15 mouse cellular contexts compared by ENCODE assay signal in genomic region chr4:136757096-136757495, GRCm38 (mm10).
DNase-seq lines count a peak whose midpoint lies in the region; ATAC-seq and TF ChIP-seq lines count a peak whose summit lies in the region.
"Had no signal": no experiment of that assay in that cellular context is flagged by ENCODE, and none has a peak within 500 bp of the region (broad histone marks: within the 10 kb centered on the region; RNA-seq: fewer than 3 reads in every experiment).

No protein-coding gene starts in this region.

- H3K4me1 ChIP-seq in stomach, embryonic 16.5 days (ENCODE audit: control insufficient read depth, insufficient read depth, low read length), result peaks cover 41% of the 10 kb centered on the region
- H3K4me1 ChIP-seq in stomach, postnatal 0 days (replicated peaks; ENCODE audit: control insufficient read depth, insufficient read depth), result peaks cover 5% of the 10 kb centered on the region
- peaks cover 59% of the 10 kb centered on the region for H3K4me1 ChIP-seq in hindbrain, embryonic 11.5 days (replicated peaks; ENCODE audit: control insufficient read depth, insufficient read depth, low read length)
- peaks cover 97% of the 10 kb centered on the region for H3K4me1 ChIP-seq in midbrain, embryonic 13.5 days (replicated peaks)
- H3K4me1 ChIP-seq in kidney, embryonic 14.5 days (ENCODE audit: control insufficient read depth, insufficient read depth, low read length), result peaks cover 44% of the 10 kb centered on the region

- H3K27me3 ChIP-seq in stomach, embryonic 16.5 days (ENCODE audit: control insufficient read depth, insufficient read depth, low read length), result no peaks in the 10 kb centered on the region
- no peaks in the 10 kb centered on the region for H3K27me3 ChIP-seq in stomach, postnatal 0 days (ENCODE audit: control insufficient read depth, insufficient read depth, low read length)
- H3K27me3 ChIP-seq in hindbrain, embryonic 11.5 days (ENCODE audit: control insufficient read depth, insufficient read depth, low read length), result no peaks in the 10 kb centered on the region
- no peaks in the 10 kb centered on the region for H3K27me3 ChIP-seq in midbrain, embryonic 13.5 days
- H3K27me3 ChIP-seq in kidney, embryonic 14.5 days (ENCODE audit: control insufficient read depth, insufficient read depth, low read length), result no peaks in the 10 kb centered on the region

- 75% methylated on average over 4 of the region's 4 CpGs for WGBS in stomach, embryonic 16.5 days
- 87% methylated on average over 4 of the region's 4 CpGs for WGBS in stomach, postnatal 0 days
- WGBS in hindbrain, embryonic 11.5 days, result 18% methylated on average over 4 of the region's 4 CpGs
- WGBS in midbrain, embryonic 13.5 days, result 9% methylated on average over 4 of the region's 4 CpGs
- WGBS in kidney, embryonic 14.5 days, result 66% methylated on average over 4 of the region's 4 CpGs

- peak overlapping the region; percentile 12; the same call in 1 of the 2 replicates for H3K9ac ChIP-seq in stomach, embryonic 16.5 days (ENCODE audit: low read length)
- no peak overlapping the region for H3K9ac ChIP-seq in stomach, postnatal 0 days (ENCODE audit: low read length)
- peak overlapping the region; percentile 48 for H3K9ac ChIP-seq in hindbrain, embryonic 11.5 days (ENCODE audit: low read depth, low read length)
- peak overlapping the region; percentile 55 for H3K9ac ChIP-seq in midbrain, embryonic 13.5 days (replicated peaks)
- H3K9ac ChIP-seq in kidney, embryonic 14.5 days (ENCODE audit: low read depth, low read length), result no peak overlapping the region
- H3K9ac ChIP-seq: limb, embryonic 12.5 days had no signal

- no peak for ATAC-seq in stomach, embryonic 16.5 days (ENCODE audit: insufficient read depth, low FRiP score)
- no peak for ATAC-seq in stomach, postnatal 0 days (ENCODE audit: low FRiP score, low TSS enrichment)
- ATAC-seq in hindbrain, embryonic 11.5 days (ENCODE audit: low FRiP score), result peak; percentile 23; the same call in 1 of the 2 replicates
- peak; percentile 12 for ATAC-seq in midbrain, embryonic 13.5 days
- no peak for ATAC-seq in kidney, embryonic 14.5 days (ENCODE audit: low FRiP score, low TSS enrichment)
- ATAC-seq: CD4-positive, CD25-positive, alpha-beta regulatory T cell, adult 4 months had no signal

- H3K27ac ChIP-seq in stomach, embryonic 16.5 days (ENCODE audit: low read length), result no peak overlapping the region
- H3K27ac ChIP-seq in stomach, postnatal 0 days (replicated peaks), result no peak overlapping the region
- H3K27ac ChIP-seq in hindbrain, embryonic 11.5 days (ENCODE audit: low read depth, low read length), result peak overlapping the region; percentile 98
- H3K27ac ChIP-seq in midbrain, embryonic 13.5 days, result peak overlapping the region; percentile 100
- no peak overlapping the region for H3K27ac ChIP-seq in kidney, embryonic 14.5 days (ENCODE audit: low read depth, low read length)
- H3K27ac ChIP-seq: limb, embryonic 12.5 days had no signal

- no peak for DNase-seq in stomach, postnatal 0 days (ENCODE audit: low spot score)
- peak; percentile 77 for DNase-seq in hindbrain, embryonic 11.5 days (ENCODE audit: low spot score)
- DNase-seq in adrenal gland, postnatal 10 days, result no peak
- DNase-seq in spleen, postnatal 10 days (ENCODE audit: low spot score in 2 of 2), result no peak
- no peak for DNase-seq in lung, postnatal 25 days (ENCODE audit: low spot score)
- DNase-seq: cerebellum, postnatal 10 days; heart, adult 18-20 months; kidney, adult 8-10 months; lung, adult 18-20 months had no signal

- no peak overlapping the region for H3K4me3 ChIP-seq in stomach, embryonic 16.5 days (replicated peaks; ENCODE audit: low read length)
- no peak overlapping the region for H3K4me3 ChIP-seq in stomach, postnatal 0 days (ENCODE audit: low read depth, low read length)
- no peak overlapping the region for H3K4me3 ChIP-seq in hindbrain, embryonic 11.5 days (ENCODE audit: low read depth, low read length)
- H3K4me3 ChIP-seq in midbrain, embryonic 13.5 days (replicated peaks), result no peak overlapping the region
- no peak overlapping the region for H3K4me3 ChIP-seq in kidney, embryonic 14.5 days (ENCODE audit: low read length)
- H3K4me3 ChIP-seq: limb, embryonic 12.5 days; megakaryocyte, embryonic 14.5 days had no signal

- no peak for TF ChIP-seq CTCF in stomach, postnatal 0 days (IDR thresholded peaks at IDR 0.05; ENCODE audit: low read depth)

- no peaks in the 10 kb centered on the region for H3K9me3 ChIP-seq in stomach, embryonic 16.5 days (replicated peaks; ENCODE audit: control insufficient read depth, low read length)
- H3K9me3 ChIP-seq in stomach, postnatal 0 days (ENCODE audit: control insufficient read depth, low read length), result no peaks in the 10 kb centered on the region
- H3K9me3 ChIP-seq in hindbrain, embryonic 11.5 days (ENCODE audit: control insufficient read depth, low read length), result no peaks in the 10 kb centered on the region
- no peaks in the 10 kb centered on the region for H3K9me3 ChIP-seq in midbrain, embryonic 13.5 days
- no peaks in the 10 kb centered on the region for H3K9me3 ChIP-seq in kidney, embryonic 14.5 days (ENCODE audit: control insufficient read depth, low read length)
- H3K9me3 ChIP-seq: limb, embryonic 12.5 days had no signal

- no peak for TF ChIP-seq EP300 in stomach, postnatal 0 days (optimal IDR thresholded peaks at IDR 0.05)

- H3K36me3 ChIP-seq in stomach, embryonic 16.5 days (ENCODE audit: control insufficient read depth, insufficient read depth, low read length), result no peaks in the 10 kb centered on the region
- no peaks in the 10 kb centered on the region for H3K36me3 ChIP-seq in stomach, postnatal 0 days (ENCODE audit: control insufficient read depth, insufficient read depth, low read length)
- no peaks in the 10 kb centered on the region for H3K36me3 ChIP-seq in hindbrain, embryonic 11.5 days (ENCODE audit: control insufficient read depth, insufficient read depth, low read length)
- peaks cover 9% of the 10 kb centered on the region; the same call in 1 of the 2 replicates for H3K36me3 ChIP-seq in midbrain, embryonic 13.5 days
- H3K36me3 ChIP-seq in kidney, embryonic 14.5 days (ENCODE audit: control insufficient read depth, insufficient read depth, low read length), result no peaks in the 10 kb centered on the region

- H3K4me2 ChIP-seq in stomach, embryonic 16.5 days (ENCODE audit: low read depth, low read length), result no peak overlapping the region
- no peak overlapping the region for H3K4me2 ChIP-seq in stomach, postnatal 0 days (replicated peaks; ENCODE audit: low read depth)
- peak overlapping the region; percentile 15; the same call in 1 of the 2 replicates for H3K4me2 ChIP-seq in hindbrain, embryonic 11.5 days (replicated peaks; ENCODE audit: low read depth, low read length)
- H3K4me2 ChIP-seq in midbrain, embryonic 13.5 days (replicated peaks), result peak overlapping the region; percentile 46
- H3K4me2 ChIP-seq in kidney, embryonic 14.5 days (replicated peaks; ENCODE audit: low read depth, low read length), result no peak overlapping the region
- H3K4me2 ChIP-seq: limb, embryonic 12.5 days had no signal

Comparison
In these comparisons a context has a peak if more than half of its experiments do, and no peak if none do; other contexts are left out.
1. H3K9ac ChIP-seq: peak in stomach, embryonic 16.5 days (single experiment), hindbrain, embryonic 11.5 days (single experiment) and midbrain, embryonic 13.5 days (single experiment); none in stomach, postnatal 0 days (single experiment) and kidney, embryonic 14.5 days (single experiment).
2. ATAC-seq: peak in hindbrain, embryonic 11.5 days (single experiment) and midbrain, embryonic 13.5 days (single experiment); none in stomach, embryonic 16.5 days (single experiment), stomach, postnatal 0 days (single experiment) and kidney, embryonic 14.5 days (single experiment).
3. H3K27ac ChIP-seq: peak in hindbrain, embryonic 11.5 days (single experiment) and midbrain, embryonic 13.5 days (single experiment); none in stomach, embryonic 16.5 days (single experiment), stomach, postnatal 0 days (single experiment) and kidney, embryonic 14.5 days (single experiment).
4. H3K4me2 ChIP-seq: peak in hindbrain, embryonic 11.5 days (single experiment) and midbrain, embryonic 13.5 days (single experiment); none in stomach, embryonic 16.5 days (single experiment), stomach, postnatal 0 days (single experiment) and kidney, embryonic 14.5 days (single experiment).